Mouse (Mus musculus): ENCODE results near the gene Entr1. TPM values are rescaled to one million over a fixed set of nuclear protein-coding genes. Genes with fewer than 3 reads are reported as not detected.

Entr1 gene
- polyA plus RNA-seq, 1 experiment from 2014 or later: 170 TPM

GRCm38 (mm10) chr2:26359983-26360382, 29.1 kb downstream of the Entr1 start:
- WGBS: 85% methylated on average over 6 of the region's 6 CpGs
- no peak for ATAC-seq (ENCODE audit: insufficient number of reproducible peaks, insufficient read depth, low FRiP score, low TSS enrichment, low read depth)
- Histone ChIP-seq H3K4me2 (no peak overlapping the region), H3K9ac (replicated peaks) (no peak overlapping the region), H3K27me3 (no peaks in the 10 kb centered on the region), H3K36me3 (peaks cover 26% of the 10 kb centered on the region), H3K4me3 (replicated peaks) (no peak overlapping the region), H3K9me3 (no peaks in the 10 kb centered on the region), H3K27ac (no peak overlapping the region), H3K4me1 (replicated peaks) (no peaks in the 10 kb centered on the region)

GRCm38 (mm10) chr2:26358667-26359320, 30.3 kb downstream of the Entr1 start:
- Histone ChIP-seq H3K36me3 (peaks cover 14% of the 10 kb centered on the region; the same call in 1 of the 2 replicates), H3K4me2 (no peak overlapping the region), H3K9ac (replicated peaks) (no peak overlapping the region), H3K9me3 (no peaks in the 10 kb centered on the region), H3K27ac (no peak overlapping the region), H3K4me3 (replicated peaks) (no peak overlapping the region), H3K27me3 (no peaks in the 10 kb centered on the region), H3K4me1 (replicated peaks) (no peaks in the 10 kb centered on the region)
- no peak for ATAC-seq (ENCODE audit: insufficient number of reproducible peaks, insufficient read depth, low FRiP score, low TSS enrichment, low read depth)
- 90% methylated on average over 13 of the region's 13 CpGs for WGBS

GRCm38 (mm10) chr2:26357484-26357883, 31.6 kb downstream of the Entr1 start:
- Histone ChIP-seq H3K4me2 (no peak overlapping the region), H3K9ac (replicated peaks) (0 out of 2 replicates have a peak overlapping the region, but pooled peaks have one; percentile 12), H3K9me3 (no peaks in the 10 kb centered on the region), H3K27ac (no peak overlapping the region), H3K27me3 (no peaks in the 10 kb centered on the region), H3K4me3 (replicated peaks) (no peak overlapping the region), H3K36me3 (0 out of 2 replicates have a peak, but pooled peaks cover 2% of the 10 kb centered on the region), H3K4me1 (replicated peaks) (peaks cover 6% of the 10 kb centered on the region)
- 58% methylated on average over 15 of the region's 15 CpGs for WGBS
- ATAC-seq (ENCODE audit: insufficient number of reproducible peaks, insufficient read depth, low FRiP score, low TSS enrichment, low read depth): no peak

GRCm38 (mm10) chr2:26356678-26357077, 32.4 kb downstream of the Entr1 start:
- H3K9me3 ChIP-seq: no peaks in the 10 kb centered on the region
- no peak overlapping the region for H3K4me2 ChIP-seq
- H3K9ac ChIP-seq (replicated peaks): no peak overlapping the region
- whole genome bisulfite sequencing: 80% methylated on average over 7 of the region's 7 CpGs
- peaks cover 8% of the 10 kb centered on the region for H3K4me1 ChIP-seq (replicated peaks)
- no peaks in the 10 kb centered on the region for H3K27me3 ChIP-seq
- no peak overlapping the region for H3K27ac ChIP-seq
- no peak overlapping the region for H3K4me3 ChIP-seq (replicated peaks)
- no peak for ATAC-seq (ENCODE audit: insufficient number of reproducible peaks, insufficient read depth, low FRiP score, low TSS enrichment, low read depth)
- no peaks in the 10 kb centered on the region for H3K36me3 ChIP-seq

GRCm38 (mm10) chr2:26356231-26356630, 32.9 kb downstream of the Entr1 start:
- Histone ChIP-seq H3K9me3 (no peaks in the 10 kb centered on the region), H3K4me3 (replicated peaks) (no peak overlapping the region), H3K27ac (no peak overlapping the region), H3K9ac (replicated peaks) (no peak overlapping the region), H3K4me2 (no peak overlapping the region), H3K27me3 (no peaks in the 10 kb centered on the region), H3K4me1 (replicated peaks) (peaks cover 8% of the 10 kb centered on the region), H3K36me3 (no peaks in the 10 kb centered on the region)
- WGBS: 81% methylated on average over 4 of the region's 4 CpGs
- no peak for ATAC-seq (ENCODE audit: insufficient number of reproducible peaks, insufficient read depth, low FRiP score, low TSS enrichment, low read depth)

- Histone ChIP-seq H3K27ac (no peak overlapping the region), H3K4me2 (no peak overlapping the region), H3K36me3 (peaks cover 11% of the 10 kb centered on the region), H3K4me1 (replicated peaks) (peaks cover 18% of the 10 kb centered on the region), H3K9me3 (no peaks in the 10 kb centered on the region), H3K9ac (replicated peaks) (no peak overlapping the region), H3K4me3 (replicated peaks) (no peak overlapping the region), H3K27me3 (no peaks in the 10 kb centered on the region)
- ATAC-seq (ENCODE audit: insufficient number of reproducible peaks, insufficient read depth, low FRiP score, low TSS enrichment, low read depth): no peak
- 88% methylated on average over 4 of the region's 4 CpGs for WGBS
These were observed 34.7 kb downstream of the Entr1 start for GRCm38 (mm10) chr2:26354401-26354800.

- H3K4me2 ChIP-seq: peak overlapping the region; percentile 95
- H3K36me3 ChIP-seq: peaks cover 22% of the 10 kb centered on the region
- no peak overlapping the region for H3K27ac ChIP-seq
- 89% methylated on average over 11 of the region's 11 CpGs for WGBS
- no peaks in the 10 kb centered on the region for H3K27me3 ChIP-seq
- no peaks in the 10 kb centered on the region for H3K9me3 ChIP-seq
- peak overlapping the region; percentile 78 for H3K9ac ChIP-seq (replicated peaks)
- H3K4me1 ChIP-seq (replicated peaks): peaks cover 18% of the 10 kb centered on the region
- peak overlapping the region; percentile 81 for H3K4me3 ChIP-seq (replicated peaks)
- ATAC-seq (ENCODE audit: insufficient number of reproducible peaks, insufficient read depth, low FRiP score, low TSS enrichment, low read depth): no peak
These were observed 35.8 kb downstream of the Entr1 start for GRCm38 (mm10) chr2:26353066-26353980.

GRCm38 (mm10) chr2:26352291-26352910, 36.7 kb downstream of the Entr1 start:
- Histone ChIP-seq H3K4me2 (peak overlapping the region; percentile 95), H3K9ac (replicated peaks) (peak overlapping the region; percentile 78), H3K4me3 (replicated peaks) (peak overlapping the region; percentile 81), H3K27ac (0 out of 2 replicates have a peak overlapping the region, but pooled peaks have one; percentile 64), H3K9me3 (no peaks in the 10 kb centered on the region), H3K27me3 (no peaks in the 10 kb centered on the region), H3K4me1 (replicated peaks) (peaks cover 18% of the 10 kb centered on the region), H3K36me3 (peaks cover 31% of the 10 kb centered on the region)
- ATAC-seq (ENCODE audit: insufficient number of reproducible peaks, insufficient read depth, low FRiP score, low TSS enrichment, low read depth): peak; percentile 18; the same call in 1 of the 2 replicates
- 3% methylated on average over 36 of the region's 36 CpGs for WGBS

GRCm38 (mm10) chr2:26351358-26352290, 37.5 kb downstream of the Entr1 start, which contains the start of gene Dnlz:
TSS of gene Dnlz (minus strand) at chr2:26352110.
- peak; percentile 62 for ATAC-seq (ENCODE audit: insufficient number of reproducible peaks, insufficient read depth, low FRiP score, low TSS enrichment, low read depth)
- H3K4me2 ChIP-seq: peak within 1 kb of the TSS; percentile 95
- WGBS: 3% methylated on average over 62 of the region's 62 CpGs

GRCm38 (mm10) chr2:26348241-26348640, 40.9 kb downstream of the Entr1 start:
- Histone ChIP-seq H3K27ac (peak overlapping the region; percentile 41; the same call in 1 of the 2 replicates), H3K9me3 (no peaks in the 10 kb centered on the region), H3K4me1 (replicated peaks) (peaks cover 18% of the 10 kb centered on the region), H3K4me3 (replicated peaks) (no peak overlapping the region), H3K4me2 (no peak overlapping the region), H3K9ac (replicated peaks) (no peak overlapping the region), H3K27me3 (no peaks in the 10 kb centered on the region), H3K36me3 (peaks cover 72% of the 10 kb centered on the region)
- no peak for ATAC-seq (ENCODE audit: insufficient number of reproducible peaks, insufficient read depth, low FRiP score, low TSS enrichment, low read depth)
- 58% methylated on average over 6 of the region's 6 CpGs for WGBS

More at GRCm38 (mm10) chr2:26351358-26352290, 37.5 kb downstream of the Entr1 start, which contains the start of gene Dnlz:
- H3K27me3 ChIP-seq: no peaks in the 10 kb centered on the region
- H3K4me1 ChIP-seq (replicated peaks): peaks cover 18% of the 10 kb centered on the region
- peak within 1 kb of the TSS; percentile 87 for H3K27ac ChIP-seq
- H3K9me3 ChIP-seq: no peaks in the 10 kb centered on the region
- H3K36me3 ChIP-seq: peaks cover 39% of the 10 kb centered on the region
- peak within 1 kb of the TSS; percentile 81 for H3K4me3 ChIP-seq (replicated peaks)
- peak within 1 kb of the TSS; percentile 92 for H3K9ac ChIP-seq (replicated peaks)

Data from limb, embryonic 12.5 days (tissue).